Mouse (Mus musculus): ENCODE measurements around the gene Cobll1.

DNA sequence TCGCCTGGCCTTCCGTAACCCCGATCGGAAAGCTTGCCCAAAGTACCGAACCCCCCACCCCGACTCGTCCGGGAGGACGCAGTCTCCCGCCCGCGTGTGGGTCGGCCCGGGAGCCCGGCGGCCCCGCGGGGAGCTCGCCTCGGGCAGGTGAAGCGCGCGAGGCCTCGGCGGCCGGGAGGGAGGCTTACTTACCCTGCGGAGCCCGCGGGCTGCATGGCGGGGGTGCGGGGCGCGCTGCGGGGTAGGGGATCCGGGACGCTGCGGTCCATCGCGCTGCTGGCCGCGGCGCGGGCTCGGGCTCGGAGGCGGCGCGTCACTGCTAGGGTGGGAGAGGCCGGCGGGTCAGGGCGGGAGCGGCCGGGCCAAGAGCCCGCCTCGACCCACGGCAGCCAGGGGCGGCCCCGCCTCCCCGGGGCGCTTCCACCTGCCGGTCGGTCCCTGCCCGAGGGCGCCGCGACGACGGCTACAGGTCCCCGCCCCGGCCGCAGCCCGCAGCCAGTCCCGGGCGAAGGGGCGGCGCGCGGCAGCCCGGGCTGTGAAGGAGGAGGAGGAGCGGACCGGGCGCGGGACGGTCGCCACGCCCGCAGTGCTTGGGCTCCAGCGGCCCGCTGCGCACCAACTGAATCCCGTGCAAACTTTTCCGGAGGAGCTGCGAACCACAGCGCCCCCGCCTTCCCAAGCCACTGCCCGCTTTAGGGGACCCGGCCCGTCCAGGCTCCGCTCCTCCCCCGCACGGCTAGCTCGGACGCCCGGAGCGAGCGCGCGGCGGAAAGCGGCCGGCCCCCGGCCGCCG is 836 bp downstream of the Cobll1 start:
- TF ChIP-seq CTCF (IDR thresholded peaks at IDR 0.05; ENCODE audit: insufficient read depth, low read length) = no peak
- TF ChIP-seq POLR2A (IDR thresholded peaks at IDR 0.05; ENCODE audit: borderline replicate concordance, extremely low read depth, low read depth, low read length) = peak; percentile 68; the same call in 1 of the 2 replicates

Measured in lung, adult 2 months (tissue).